In the genomic region with DNA sequence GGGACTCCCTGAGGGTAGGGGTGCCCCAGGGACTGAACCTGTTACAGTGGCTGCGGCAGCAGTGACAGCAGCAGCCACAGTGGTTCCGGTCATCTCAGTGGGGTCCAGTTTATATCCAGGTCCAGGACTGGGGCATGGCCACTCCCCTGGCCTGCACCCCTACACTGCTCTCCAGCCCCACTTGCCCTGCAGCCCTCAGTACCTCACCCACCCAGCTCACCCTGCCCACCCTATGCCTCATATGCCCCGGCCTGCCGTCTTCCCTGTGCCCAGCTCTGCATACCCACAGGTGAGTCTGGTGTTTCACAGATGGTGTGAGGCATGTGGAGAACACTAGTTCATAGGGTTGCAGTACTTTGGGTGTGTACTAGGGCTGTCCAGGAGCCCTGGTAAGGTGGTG, we compare ENCODE assay signal across 18 mouse cellular contexts. TPM values are rescaled to one million over a fixed set of nuclear protein-coding genes. Genes with fewer than 3 reads are reported as not detected.
DNase-seq lines count a peak whose midpoint lies in the region; ATAC-seq and TF ChIP-seq lines count a peak whose summit lies in the region.
"Had no signal": no experiment of that assay in that cellular context is flagged by ENCODE, and none has a peak within 500 bp of the region (broad histone marks: within the 10 kb centered on the region; RNA-seq: fewer than 3 reads in every experiment).

No protein-coding gene starts in this region.

- no peak for TF ChIP-seq POLR2A in heart, adult 2 months (IDR thresholded peaks at IDR 0.05; ENCODE audit: insufficient read depth, low read depth, low read length)

- intact Hi-C loops in heart, adult 2 months (cut with DNase I) = no loop called here

- no peak for TF ChIP-seq CTCF in heart, adult 2 months (IDR thresholded peaks at IDR 0.05)
- TF ChIP-seq CTCF in kidney, postnatal 0 days (IDR thresholded peaks at IDR 0.05; ENCODE audit: low read depth) = no peak
- no peak for TF ChIP-seq CTCF in stomach, postnatal 0 days (IDR thresholded peaks at IDR 0.05; ENCODE audit: low read depth)

- no peaks in the 10 kb centered on the region for H3K27me3 ChIP-seq in heart, adult 2 months (ENCODE audit: control insufficient read depth, insufficient read depth, low read length)
- no peaks in the 10 kb centered on the region for H3K27me3 ChIP-seq in kidney, postnatal 0 days (ENCODE audit: insufficient read depth, low read length)
- H3K27me3 ChIP-seq in midbrain, embryonic 13.5 days = no peaks in the 10 kb centered on the region
- no peaks in the 10 kb centered on the region for H3K27me3 ChIP-seq in midbrain, embryonic 16.5 days (ENCODE audit: control insufficient read depth, insufficient read depth, low read depth, low read length)
- H3K27me3 ChIP-seq in stomach, postnatal 0 days (ENCODE audit: control insufficient read depth, insufficient read depth, low read length) = no peaks in the 10 kb centered on the region
- H3K27me3 ChIP-seq: heart, embryonic 13.5 days had no signal

- no peak overlapping the region for H3K4me2 ChIP-seq in kidney, postnatal 0 days (ENCODE audit: low read length)
- no peak overlapping the region for H3K4me2 ChIP-seq in midbrain, embryonic 13.5 days (replicated peaks)
- no peak overlapping the region for H3K4me2 ChIP-seq in midbrain, embryonic 16.5 days (ENCODE audit: low read length)
- H3K4me2 ChIP-seq in stomach, postnatal 0 days (replicated peaks; ENCODE audit: low read depth) = no peak overlapping the region
- H3K4me2 ChIP-seq: heart, embryonic 13.5 days had no signal

- H3K4me3 ChIP-seq in heart, adult 2 months = no peak overlapping the region
- no peak overlapping the region for H3K4me3 ChIP-seq in kidney, postnatal 0 days (replicated peaks; ENCODE audit: low read depth, low read length)
- no peak overlapping the region for H3K4me3 ChIP-seq in midbrain, embryonic 13.5 days (replicated peaks)
- H3K4me3 ChIP-seq in midbrain, embryonic 16.5 days (ENCODE audit: low read depth, low read length) = no peak overlapping the region
- no peak overlapping the region for H3K4me3 ChIP-seq in stomach, postnatal 0 days (ENCODE audit: low read depth, low read length)
- H3K4me3 ChIP-seq: heart, embryonic 13.5 days; layer of hippocampus, adult 2 months; myocyte had no signal

- no peaks in the 10 kb centered on the region for H3K4me1 ChIP-seq in heart, adult 2 months (ENCODE audit: control insufficient read depth, insufficient read depth, low read length)
- no peaks in the 10 kb centered on the region for H3K4me1 ChIP-seq in kidney, postnatal 0 days (replicated peaks; ENCODE audit: insufficient read depth, low read length)
- H3K4me1 ChIP-seq in midbrain, embryonic 13.5 days (replicated peaks) = no peaks in the 10 kb centered on the region
- no peaks in the 10 kb centered on the region for H3K4me1 ChIP-seq in midbrain, embryonic 16.5 days (ENCODE audit: control insufficient read depth, insufficient read depth, low read length)
- H3K4me1 ChIP-seq in stomach, postnatal 0 days (replicated peaks; ENCODE audit: control insufficient read depth, insufficient read depth) = no peaks in the 10 kb centered on the region

- no peaks in the 10 kb centered on the region for H3K9me3 ChIP-seq in kidney, postnatal 0 days (replicated peaks; ENCODE audit: low read length)
- no peaks in the 10 kb centered on the region for H3K9me3 ChIP-seq in midbrain, embryonic 13.5 days
- H3K9me3 ChIP-seq in midbrain, embryonic 16.5 days (replicated peaks; ENCODE audit: control insufficient read depth, low read length, poor library complexity, severe bottlenecking) = no peaks in the 10 kb centered on the region
- no peaks in the 10 kb centered on the region for H3K9me3 ChIP-seq in stomach, postnatal 0 days (ENCODE audit: control insufficient read depth, low read length)
- H3K9me3 ChIP-seq: heart, embryonic 13.5 days had no signal

- no peak for TF ChIP-seq EP300 in heart, adult 2 months (IDR thresholded peaks at IDR 0.05; ENCODE audit: insufficient read depth, low read depth, low read length)
- TF ChIP-seq EP300 in stomach, postnatal 0 days (optimal IDR thresholded peaks at IDR 0.05) = no peak

- DNase-seq in heart, postnatal 4 days = peak; percentile 6
- no peak for DNase-seq in heart, adult 2 months
- no peak for DNase-seq in kidney, postnatal 0 days (ENCODE audit: low spot score)
- no peak for DNase-seq in kidney, postnatal 14 days
- DNase-seq in stomach, postnatal 0 days (ENCODE audit: low spot score) = no peak
- DNase-seq: cerebellum, adult 18-20 months; cerebellum, postnatal 25 days; embryo, embryonic 11 days; layer of hippocampus, postnatal 36 days; lung, postnatal 36 days; thymus, postnatal 36 days had no signal

- H3K36me3 ChIP-seq in heart, adult 2 months (ENCODE audit: control insufficient read depth, insufficient read depth, low read length) = no peaks in the 10 kb centered on the region
- H3K36me3 ChIP-seq in kidney, postnatal 0 days (ENCODE audit: insufficient read depth, low read length) = peaks cover 83% of the 10 kb centered on the region
- peaks cover 100% of the 10 kb centered on the region for H3K36me3 ChIP-seq in midbrain, embryonic 13.5 days
- peaks cover 58% of the 10 kb centered on the region for H3K36me3 ChIP-seq in midbrain, embryonic 16.5 days (ENCODE audit: control insufficient read depth, insufficient read depth, low read length)
- H3K36me3 ChIP-seq in stomach, postnatal 0 days (ENCODE audit: control insufficient read depth, insufficient read depth, low read length) = peaks cover 69% of the 10 kb centered on the region

- H3K27ac ChIP-seq in heart, adult 2 months = no peak overlapping the region
- no peak overlapping the region for H3K27ac ChIP-seq in kidney, postnatal 0 days
- H3K27ac ChIP-seq in midbrain, embryonic 13.5 days = no peak overlapping the region
- no peak overlapping the region for H3K27ac ChIP-seq in midbrain, embryonic 16.5 days (ENCODE audit: low read length)
- H3K27ac ChIP-seq in stomach, postnatal 0 days (replicated peaks) = no peak overlapping the region
- H3K27ac ChIP-seq: heart, embryonic 13.5 days; layer of hippocampus, adult 2 months had no signal

- 0 out of 2 replicates have a peak, but pooled peaks have one; percentile 10 for ATAC-seq in kidney, postnatal 0 days (replicated peaks; ENCODE audit: low FRiP score, low read depth)
- ATAC-seq in midbrain, embryonic 13.5 days = peak; percentile 28; the same call in 1 of the 2 replicates
- ATAC-seq in midbrain, embryonic 16.5 days = no peak
- peak; percentile 15; the same call in 1 of the 2 replicates for ATAC-seq in stomach, postnatal 0 days (ENCODE audit: low FRiP score, low TSS enrichment)
- ATAC-seq: forebrain, embryonic 14.5 days; inflammation-experienced regulatory T-cells, adult 6 months had no signal

- WGBS in heart, adult 2 months = 90% methylated on average over 4 of the region's 4 CpGs
- 82% methylated on average over 4 of the region's 4 CpGs for WGBS in kidney, postnatal 0 days
- 87% methylated on average over 3 of the region's 4 CpGs for WGBS in midbrain, embryonic 13.5 days
- WGBS in midbrain, embryonic 16.5 days = 96% methylated on average over 4 of the region's 4 CpGs
- 79% methylated on average over 4 of the region's 4 CpGs for WGBS in stomach, postnatal 0 days

- H3K9ac ChIP-seq in heart, adult 2 months (ENCODE audit: low read depth, low read length) = no peak overlapping the region
- H3K9ac ChIP-seq in kidney, postnatal 0 days (ENCODE audit: low read depth, low read length) = no peak overlapping the region
- H3K9ac ChIP-seq in midbrain, embryonic 13.5 days (replicated peaks) = no peak overlapping the region
- no peak overlapping the region for H3K9ac ChIP-seq in midbrain, embryonic 16.5 days (ENCODE audit: low read depth, low read length)
- no peak overlapping the region for H3K9ac ChIP-seq in stomach, postnatal 0 days (ENCODE audit: low read length)
- H3K9ac ChIP-seq: heart, embryonic 13.5 days had no signal

- no peaks in the 10 kb centered on the region; the same call in 1 of the 2 replicates for H3K79me2 ChIP-seq in heart, adult 2 months (replicated peaks; ENCODE audit: control insufficient read depth, insufficient read depth, low read length)

RNA-seq across cellular contexts. Expression of gene Ndst2, which starts 13.0 kb away (rescaled TPM):
- 10 to 100 TPM; 18.2 to 18.3 TPM for total RNA-seq in heart, postnatal 4 days (2021)
- total RNA-seq in heart, adult 2 months (2021) = 1 to 10 TPM; 8.3 to 8.5 TPM
- 15.5 and 23.7 TPM in 2 replicates for polyA plus RNA-seq in heart, adult 2 months (2012; rRNA removed)
- polyA plus RNA-seq in kidney, postnatal 0 days (2015; fragmentation: Nextera tagmentation; extraction: Ambion mirVana) = 18.2 and 19.3 TPM in 2 replicates
- polyA plus RNA-seq in midbrain, embryonic 13.5 days (2015; fragmentation: Nextera tagmentation; extraction: Ambion mirVana) = 16.8 and 19.7 TPM in 2 replicates
- polyA plus RNA-seq in midbrain, embryonic 16.5 days (2015; fragmentation: Nextera tagmentation; extraction: Ambion mirVana) = 17.5 and 19.3 TPM in 2 replicates
- polyA plus RNA-seq in stomach, postnatal 0 days (2015; fragmentation: Nextera tagmentation; extraction: Ambion mirVana) = 9.6 and 12.0 TPM in 2 replicates

RNA-seq across cellular contexts. Expression of gene Zswim8, which starts 14.0 kb away (rescaled TPM):
- 10 to 100 TPM; 81.7 to 83.6 TPM for total RNA-seq in heart, postnatal 4 days (2021)
- total RNA-seq in heart, adult 2 months (2021) = 10 to 100 TPM; 38.5 to 40.0 TPM
- polyA plus RNA-seq in heart, adult 2 months (2012; rRNA removed) = 103 and 108 TPM in 2 replicates
- 20.2 and 20.6 TPM in 2 replicates for polyA plus RNA-seq in kidney, postnatal 0 days (2015; fragmentation: Nextera tagmentation; extraction: Ambion mirVana)
- 46.5 and 57.7 TPM in 2 replicates for polyA plus RNA-seq in midbrain, embryonic 13.5 days (2015; fragmentation: Nextera tagmentation; extraction: Ambion mirVana)
- polyA plus RNA-seq in midbrain, embryonic 16.5 days (2015; fragmentation: Nextera tagmentation; extraction: Ambion mirVana) = 44.9 and 50.3 TPM in 2 replicates
- 13.6 and 13.7 TPM in 2 replicates for polyA plus RNA-seq in stomach, postnatal 0 days (2015; fragmentation: Nextera tagmentation; extraction: Ambion mirVana)

RNA-seq across cellular contexts. Expression of gene Chchd1, which starts 18.6 kb away (rescaled TPM):
- total RNA-seq in heart, postnatal 4 days (2021) = 100 to 1,000 TPM in 1 of 2 experiments, 10 to 100 TPM in 1; 87.0 to 104 TPM
- total RNA-seq in heart, adult 2 months (2021) = 100 to 1,000 TPM in 1 of 2 experiments, 10 to 100 TPM in 1; 98.8 to 126 TPM
- polyA plus RNA-seq in heart, adult 2 months (2012; rRNA removed) = 66.8 and 89.0 TPM in 2 replicates
- polyA plus RNA-seq in kidney, postnatal 0 days (2015; fragmentation: Nextera tagmentation; extraction: Ambion mirVana) = 195 and 223 TPM in 2 replicates
- 209 and 213 TPM in 2 replicates for polyA plus RNA-seq in midbrain, embryonic 13.5 days (2015; fragmentation: Nextera tagmentation; extraction: Ambion mirVana)
- polyA plus RNA-seq in midbrain, embryonic 16.5 days (2015; fragmentation: Nextera tagmentation; extraction: Ambion mirVana) = 166 and 171 TPM in 2 replicates
- polyA plus RNA-seq in stomach, postnatal 0 days (2015; fragmentation: Nextera tagmentation; extraction: Ambion mirVana) = 145 and 159 TPM in 2 replicates

RNA-seq across cellular contexts. Expression of gene Fut11, which starts 26.6 kb away (rescaled TPM):
- 10 to 100 TPM; 11.4 to 11.8 TPM for total RNA-seq in heart, postnatal 4 days (2021)
- 1 to 10 TPM; 5.3 to 5.9 TPM for total RNA-seq in heart, adult 2 months (2021)
- polyA plus RNA-seq in heart, adult 2 months (2012; rRNA removed) = 5.3 and 6.9 TPM in 2 replicates
- 21.6 and 22.4 TPM in 2 replicates for polyA plus RNA-seq in kidney, postnatal 0 days (2015; fragmentation: Nextera tagmentation; extraction: Ambion mirVana)
- 22.7 and 26.0 TPM in 2 replicates for polyA plus RNA-seq in midbrain, embryonic 13.5 days (2015; fragmentation: Nextera tagmentation; extraction: Ambion mirVana)
- polyA plus RNA-seq in midbrain, embryonic 16.5 days (2015; fragmentation: Nextera tagmentation; extraction: Ambion mirVana) = 25.5 and 27.2 TPM in 2 replicates
- polyA plus RNA-seq in stomach, postnatal 0 days (2015; fragmentation: Nextera tagmentation; extraction: Ambion mirVana) = 13.0 and 13.7 TPM in 2 replicates

RNA-seq across cellular contexts. Expression of gene Sec24c, which starts 47.3 kb away (rescaled TPM):
- total RNA-seq in heart, postnatal 4 days (2021) = 100 to 1,000 TPM in 1 of 2 experiments, 10 to 100 TPM in 1; 96.3 to 110 TPM
- total RNA-seq in heart, adult 2 months (2021) = 100 to 1,000 TPM in 1 of 2 experiments, 10 to 100 TPM in 1; 98.2 to 106 TPM
- polyA plus RNA-seq in heart, adult 2 months (2012; rRNA removed) = 133 and 146 TPM in 2 replicates
- 57.3 and 62.8 TPM in 2 replicates for polyA plus RNA-seq in kidney, postnatal 0 days (2015; fragmentation: Nextera tagmentation; extraction: Ambion mirVana)
- 88.4 and 96.7 TPM in 2 replicates for polyA plus RNA-seq in midbrain, embryonic 13.5 days (2015; fragmentation: Nextera tagmentation; extraction: Ambion mirVana)
- polyA plus RNA-seq in midbrain, embryonic 16.5 days (2015; fragmentation: Nextera tagmentation; extraction: Ambion mirVana) = 89.9 and 92.9 TPM in 2 replicates
- polyA plus RNA-seq in stomach, postnatal 0 days (2015; fragmentation: Nextera tagmentation; extraction: Ambion mirVana) = 41.4 and 42.9 TPM in 2 replicates
